ENCODE assay signal across 11 mouse cellular contexts in the genomic region with DNA sequence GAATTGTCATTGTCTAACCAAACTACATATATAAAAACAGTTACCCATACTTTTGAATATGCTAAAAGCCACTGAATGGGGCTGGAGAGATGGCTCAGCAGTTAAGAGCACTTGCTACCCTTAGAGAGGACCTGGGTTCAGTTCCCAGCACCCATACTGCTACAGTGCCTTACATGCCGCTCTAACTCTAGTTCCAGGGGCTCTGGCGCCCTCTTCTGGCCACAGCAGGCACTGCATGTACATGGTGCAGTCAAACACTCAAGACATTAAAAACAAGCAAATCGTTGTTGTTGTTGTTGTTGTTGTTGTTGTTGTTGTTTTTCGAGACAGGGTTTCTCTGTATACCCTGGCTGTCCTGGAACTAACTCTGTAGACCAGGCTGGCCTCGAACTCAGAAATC. TPM values are rescaled to one million over a fixed set of nuclear protein-coding genes. Genes with fewer than 3 reads are reported as not detected.
DNase-seq lines count a peak whose midpoint lies in the region; ATAC-seq lines count a peak whose summit lies in the region.
"Had no signal": no experiment of that assay in that cellular context is flagged by ENCODE, and none has a peak within 500 bp of the region (broad histone marks: within the 10 kb centered on the region; RNA-seq: fewer than 3 reads in every experiment).

No protein-coding gene starts in this region.

- DNase-seq in heart, postnatal 4 days: peak; percentile 26
- DNase-seq in A20 (ENCODE audit: low read depth, low spot score) (peak; percentile 49), R1 (ENCODE audit: low read depth, low spot score) (peak; percentile 68)
- DNase-seq in cerebellum, postnatal 10 days: no peak
- no peak for DNase-seq in layer of hippocampus, postnatal 36 days
- no peak for DNase-seq in urinary bladder, adult 18-20 months (ENCODE audit: low spot score in 2 of 2)

- no peak overlapping the region for H3K4me3 ChIP-seq in heart, embryonic 12.5 days
- H3K4me3 ChIP-seq: hindbrain, embryonic 13.5 days; midbrain, embryonic 12.5 days had no signal

- 54% methylated on average over 5 of the region's 5 CpGs for WGBS in heart, embryonic 12.5 days

- H3K9ac ChIP-seq in heart, embryonic 12.5 days: no peak overlapping the region
- H3K9ac ChIP-seq: hindbrain, embryonic 13.5 days; midbrain, embryonic 12.5 days had no signal

- ATAC-seq in heart, embryonic 12.5 days (ENCODE audit: insufficient number of reproducible peaks, low FRiP score): no peak
- peak; percentile 67; the same call in 1 of the 2 replicates for ATAC-seq in megakaryocyte progenitor cell, adult 5-6 weeks (replicated peaks; ENCODE audit: poor library complexity)

- no peak overlapping the region for H3K4me2 ChIP-seq in heart, embryonic 12.5 days
- H3K4me2 ChIP-seq: hindbrain, embryonic 13.5 days; midbrain, embryonic 12.5 days had no signal

- H3K36me3 ChIP-seq in heart, embryonic 12.5 days: no peaks in the 10 kb centered on the region
- H3K36me3 ChIP-seq: hindbrain, embryonic 13.5 days; midbrain, embryonic 12.5 days had no signal

- no peaks in the 10 kb centered on the region for H3K27me3 ChIP-seq in heart, embryonic 12.5 days (replicated peaks)
- H3K27me3 ChIP-seq: hindbrain, embryonic 13.5 days; midbrain, embryonic 12.5 days had no signal

- peaks cover 2% of the 10 kb centered on the region; the same call in 1 of the 2 replicates for H3K9me3 ChIP-seq in heart, embryonic 12.5 days (replicated peaks)
- H3K9me3 ChIP-seq: hindbrain, embryonic 13.5 days; midbrain, embryonic 12.5 days had no signal

- H3K27ac ChIP-seq in heart, embryonic 12.5 days (ENCODE audit: poor library complexity, severe bottlenecking): no peak overlapping the region
- H3K27ac ChIP-seq: hindbrain, embryonic 13.5 days; midbrain, embryonic 12.5 days had no signal

- H3K4me1 ChIP-seq in heart, embryonic 12.5 days (replicated peaks): peaks cover 18% of the 10 kb centered on the region
- H3K4me1 ChIP-seq: hindbrain, embryonic 13.5 days; midbrain, embryonic 12.5 days had no signal

RNA-seq across cellular contexts. Expression of gene Nmur1, which starts 21.2 kb away (rescaled TPM):
- total RNA-seq in heart, postnatal 4 days (2021): not detected
- not detected in 2 replicates for polyA plus RNA-seq in heart, embryonic 12.5 days (2016; fragmentation: Nextera tagmentation; extraction: Ambion mirVana)
- total RNA-seq in megakaryocyte progenitor cell, adult 5-6 weeks (2015): 1.0 TPM in 1 of 2 replicates, not detected in the other
- total RNA-seq in megakaryocyte progenitor cell, adult 5-6 weeks (2017): not detected in 2 replicates
- total RNA-seq in layer of hippocampus, postnatal 36 days (2021): not detected
- polyA plus RNA-seq: hindbrain, embryonic 13.5 days; midbrain, embryonic 12.5 days had no signal

RNA-seq across cellular contexts. Expression of gene Tex44, which starts 21.3 kb away (rescaled TPM):
- total RNA-seq in heart, postnatal 4 days (2021): not detected
- not detected in 2 replicates for polyA plus RNA-seq in heart, embryonic 12.5 days (2016; fragmentation: Nextera tagmentation; extraction: Ambion mirVana)
- not detected in 2 replicates for total RNA-seq in megakaryocyte progenitor cell, adult 5-6 weeks (2015)
- not detected in 2 replicates for total RNA-seq in megakaryocyte progenitor cell, adult 5-6 weeks (2017)
- total RNA-seq in layer of hippocampus, postnatal 36 days (2021): not detected
- total RNA-seq: left cerebral cortex, postnatal 10 days had no signal
- polyA plus RNA-seq: hindbrain, embryonic 13.5 days; midbrain, embryonic 12.5 days had no signal

RNA-seq across cellular contexts. Expression of gene Ncl, which starts 45.6 kb away (rescaled TPM):
- total RNA-seq in heart, postnatal 4 days (2021): 100 to 1,000 TPM; 203 to 206 TPM
- 331 and 337 TPM in 2 replicates for polyA plus RNA-seq in heart, embryonic 12.5 days (2016; fragmentation: Nextera tagmentation; extraction: Ambion mirVana)
- 728 and 799 TPM in 2 replicates for total RNA-seq in megakaryocyte progenitor cell, adult 5-6 weeks (2015)
- 665 and 1,023 TPM in 2 replicates for total RNA-seq in megakaryocyte progenitor cell, adult 5-6 weeks (2017)
- 100 to 1,000 TPM; 136 to 137 TPM for total RNA-seq in layer of hippocampus, postnatal 36 days (2021)

Comparison
In these comparisons a context has a peak if more than half of its experiments do, and no peak if none do; other contexts are left out.
1. DNase-seq: peak in heart, postnatal 4 days (single experiment), A20 (single experiment) and R1 (single experiment); none in cerebellum, postnatal 10 days (0 of 2), layer of hippocampus, postnatal 36 days (0 of 2) and urinary bladder, adult 18-20 months (0 of 2).